Mouse (Mus musculus) midbrain, postnatal 0 days (tissue): ENCODE measurements around the gene Tex22. TPM values are rescaled to one million over a fixed set of nuclear protein-coding genes. Genes with fewer than 3 reads are reported as not detected.

Experiments used
- ATAC-seq: fragments of 200-750 bp; cut with Nextera tagmentation; 2 replicates; pipeline ENCODE4 v1.8.0; 2017; ENCODE audit warnings: moderate number of reproducible peaks, mild to moderate bottlenecking, moderate TSS enrichment, moderate library complexity; ENCODE audit not compliant: low FRiP score
- DNase-seq: peaks from one replicate; pipeline ENCODE4 v3.0.0-alpha.2; 2015; ENCODE audit warnings: low spot score
- H3K27ac ChIP-seq: fragments of 300-500 bp; sonication (generic); 2 replicates; pipeline ENCODE4 v1.5.1; 2014; ENCODE audit warnings: low read depth, mild to moderate bottlenecking, low read length, mixed read lengths
- H3K27me3 ChIP-seq: fragments of 300-500 bp; sonication (generic); 2 replicates; pipeline ENCODE4 v1.6.1; 2014; ENCODE audit warnings: low read length, control low read depth, mixed read lengths; ENCODE audit not compliant: insufficient read depth
- H3K36me3 ChIP-seq: fragments of 300-500 bp; sonication (generic); 2 replicates; pipeline ENCODE4 v1.6.1; 2014; ENCODE audit warnings: low read length, control low read depth, mixed read lengths; ENCODE audit not compliant: insufficient read depth
- H3K4me1 ChIP-seq: fragments of 300-500 bp; sonication (generic); 2 replicates; pipeline ENCODE4 v1.6.1; 2014; ENCODE audit warnings: mild to moderate bottlenecking, control low read depth, antibody characterized with exemption, low read length, mixed read lengths; ENCODE audit not compliant: insufficient read depth
- H3K4me2 ChIP-seq: fragments of 300-500 bp; sonication (generic); 2 replicates; pipeline ENCODE4 v1.6.1; 2014; ENCODE audit warnings: low read depth, mild to moderate bottlenecking, low read length, mixed read lengths; ENCODE audit not compliant: poor library complexity, severe bottlenecking
- H3K4me3 ChIP-seq: fragments of 300-500 bp; sonication (generic); 2 replicates; pipeline ENCODE4 v1.5.1; 2014; ENCODE audit warnings: low read depth, mild to moderate bottlenecking, low read length, moderate library complexity
- H3K9ac ChIP-seq: fragments of 300-500 bp; sonication (generic); replicated peaks from 2 replicates; pipeline ENCODE4 v1.6.1; 2014; ENCODE audit warnings: mild to moderate bottlenecking, low read length, moderate library complexity, mixed read lengths; ENCODE audit not compliant: poor library complexity, severe bottlenecking
- H3K9me3 ChIP-seq: fragments of 300-500 bp; sonication (generic); 2 replicates; pipeline ENCODE4 v1.6.1; 2016; ENCODE audit warnings: low read length, control low read depth
- CTCF ChIP-seq: IDR thresholded peaks from 2 replicates; pipeline ENCODE4 v1.5.1; 2016; ENCODE audit warnings: antibody characterized with exemption, mild to moderate bottlenecking
- WGBS: fragments of 180-500 bp; shearing (Covaris S2); extraction: QIAGEN DNeasy Blood & Tissue Kit; methylation state at CpG from one replicate; pipeline ENCODE4 v1.1.7; 2014; 5-methylcytosine and 5-hydroxymethylcytosine counted together
- polyA plus RNA-seq: library from polyadenylated mRNA; unstranded; fragments of >200 nt; fragmentation: Nextera tagmentation; extraction: Ambion mirVana; gene quantifications from 2 replicates; pipeline ENCODE4 v1.2.1, GENCODE M21; 2015
- total RNA-seq: library from RNA; depleted of rRNA; stranded (reverse); fragments of >200 nt; gene quantifications from 2 replicates; pipeline ENCODE4 v1.2.3, GENCODE M21; 2014

Tex22 gene
- total and polyA plus RNA-seq, 2 experiments from 2014 or later = 2.2 TPM; not detected in 1

DNA sequence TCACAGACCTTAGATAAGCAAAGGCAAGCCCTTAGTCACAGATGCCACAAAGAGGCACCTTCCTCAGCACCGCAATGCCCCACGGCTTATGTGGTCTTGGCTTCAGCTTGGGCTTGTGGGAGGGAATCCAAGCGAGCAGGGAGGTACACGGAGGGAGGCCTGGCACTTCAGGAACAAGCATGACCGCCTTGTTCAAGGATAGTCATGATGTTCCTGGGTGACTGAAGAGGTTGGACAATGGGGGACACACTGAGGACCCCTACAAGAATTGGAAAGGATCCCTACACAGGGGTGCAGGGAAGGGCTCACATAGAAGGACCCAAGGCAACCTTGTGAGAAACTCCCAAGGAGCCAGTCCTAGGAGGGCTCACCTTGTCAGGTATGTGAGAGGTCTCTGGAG is 22.7 kb downstream of the Tex22 start:
- no peaks in the 10 kb centered on the region for H3K9me3 ChIP-seq
- TF ChIP-seq CTCF = no peak
- peaks cover 4% of the 10 kb centered on the region; the same call in 1 of the 2 replicates for H3K36me3 ChIP-seq
- H3K9ac ChIP-seq = peak overlapping the region; percentile 92; the same call in 1 of the 2 replicates
- ATAC-seq (no peak), DNase-seq (no peak)
- WGBS = 87% methylated on average over 5 of the region's 5 CpGs
- peak overlapping the region; percentile 91; the same call in 1 of the 2 replicates for H3K4me3 ChIP-seq
- H3K4me1 ChIP-seq = peaks cover 22% of the 10 kb centered on the region; the same call in 1 of the 2 replicates
- H3K27me3 ChIP-seq = no peaks in the 10 kb centered on the region
- peak overlapping the region; percentile 98 for H3K4me2 ChIP-seq
- H3K27ac ChIP-seq = peak overlapping the region; percentile 91; the same call in 1 of the 2 replicates

DNA sequence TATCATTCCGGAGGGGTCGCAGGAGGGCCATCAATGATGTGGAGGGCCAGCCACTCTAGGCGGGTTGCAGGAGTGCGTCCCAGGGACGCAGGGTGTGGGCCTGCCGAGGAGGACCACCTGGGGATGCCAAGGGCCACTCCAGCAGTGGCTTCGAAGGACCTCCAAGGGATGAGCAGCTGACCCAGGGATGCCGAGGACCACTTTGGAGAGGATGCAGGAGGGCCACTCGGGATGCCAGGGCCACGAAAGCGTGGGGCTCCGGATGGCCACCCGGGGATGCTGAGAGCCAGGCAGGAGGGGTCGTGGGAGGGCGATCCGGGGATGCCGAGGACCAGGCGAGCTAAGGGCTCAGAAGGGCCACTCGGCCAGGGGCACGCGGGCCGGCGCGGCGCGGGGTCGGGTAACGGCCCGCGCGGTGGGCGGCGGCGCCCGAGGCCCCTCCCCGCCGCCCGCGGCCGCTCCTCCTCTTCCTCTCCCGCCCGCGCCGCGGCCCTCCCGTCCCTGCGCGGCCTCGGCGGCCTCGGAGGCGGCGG is 23.5 kb downstream of the Tex22 start, which contains the start of gene Mta1:
Mta1 (plus strand) TSS at position 530 of the 533 bp plus-strand sequence.
- ATAC-seq = peak; percentile 60
- H3K27ac ChIP-seq = peak within 1 kb of the TSS; percentile 91
- TF ChIP-seq CTCF = no peak
- H3K4me1 ChIP-seq = peaks cover 22% of the 10 kb centered on the region; the same call in 1 of the 2 replicates
- DNase-seq = peak; percentile 64
- peak within 1 kb of the TSS; percentile 92 for H3K9ac ChIP-seq
- 3% methylated on average over 18 of the region's 53 CpGs for WGBS
- peaks cover 4% of the 10 kb centered on the region; the same call in 1 of the 2 replicates for H3K36me3 ChIP-seq
- no peaks in the 10 kb centered on the region for H3K27me3 ChIP-seq
- peak within 1 kb of the TSS; percentile 98 for H3K4me2 ChIP-seq
- peak within 1 kb of the TSS; percentile 91 for H3K4me3 ChIP-seq
- no peaks in the 10 kb centered on the region for H3K9me3 ChIP-seq

DNA sequence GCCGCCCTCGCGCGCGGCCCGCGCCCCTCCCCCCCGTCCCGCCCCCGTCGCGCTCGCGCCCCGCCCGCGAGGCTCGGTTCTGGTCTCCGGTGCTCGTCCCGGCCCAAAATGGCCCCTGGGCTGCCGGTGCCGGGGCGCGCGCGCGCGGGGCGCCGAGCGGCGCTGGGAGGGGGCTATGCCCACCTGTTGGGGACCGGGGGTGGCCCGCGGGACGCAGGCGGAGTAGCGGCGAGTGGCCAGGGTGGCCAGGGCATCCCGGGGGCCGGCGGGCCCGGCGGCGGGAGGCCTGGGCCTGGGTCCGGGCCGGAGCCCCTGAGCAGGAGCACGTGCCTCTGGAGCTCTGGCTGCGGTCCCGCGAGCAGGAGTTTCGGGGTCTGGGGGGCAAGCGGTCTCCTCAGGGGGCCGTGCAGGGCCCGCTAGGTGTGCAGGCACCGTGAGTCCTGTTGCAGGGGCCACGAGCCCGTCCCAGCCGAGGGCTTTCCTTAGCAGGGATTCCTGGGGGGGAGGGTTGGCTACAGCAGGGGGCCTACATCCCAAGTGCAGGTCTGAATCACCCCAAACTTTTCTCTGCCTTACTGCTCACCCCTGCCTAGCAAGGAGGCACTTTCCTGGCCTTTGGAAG is 24.3 kb downstream of the Tex22 start:
- Histone ChIP-seq H3K36me3 (peaks cover 4% of the 10 kb centered on the region; the same call in 1 of the 2 replicates), H3K4me2 (peak overlapping the region; percentile 98), H3K9me3 (no peaks in the 10 kb centered on the region), H3K27me3 (no peaks in the 10 kb centered on the region), H3K4me1 (peaks cover 22% of the 10 kb centered on the region; the same call in 1 of the 2 replicates), H3K27ac (peak overlapping the region; percentile 91), H3K4me3 (peak overlapping the region; percentile 91), H3K9ac (peak overlapping the region; percentile 92)
- DNase-seq (no peak), ATAC-seq (peak; percentile 8; the same call in 1 of the 2 replicates)
- TF ChIP-seq CTCF = no peak
- 1% methylated on average over 43 of the region's 60 CpGs for WGBS

DNA sequence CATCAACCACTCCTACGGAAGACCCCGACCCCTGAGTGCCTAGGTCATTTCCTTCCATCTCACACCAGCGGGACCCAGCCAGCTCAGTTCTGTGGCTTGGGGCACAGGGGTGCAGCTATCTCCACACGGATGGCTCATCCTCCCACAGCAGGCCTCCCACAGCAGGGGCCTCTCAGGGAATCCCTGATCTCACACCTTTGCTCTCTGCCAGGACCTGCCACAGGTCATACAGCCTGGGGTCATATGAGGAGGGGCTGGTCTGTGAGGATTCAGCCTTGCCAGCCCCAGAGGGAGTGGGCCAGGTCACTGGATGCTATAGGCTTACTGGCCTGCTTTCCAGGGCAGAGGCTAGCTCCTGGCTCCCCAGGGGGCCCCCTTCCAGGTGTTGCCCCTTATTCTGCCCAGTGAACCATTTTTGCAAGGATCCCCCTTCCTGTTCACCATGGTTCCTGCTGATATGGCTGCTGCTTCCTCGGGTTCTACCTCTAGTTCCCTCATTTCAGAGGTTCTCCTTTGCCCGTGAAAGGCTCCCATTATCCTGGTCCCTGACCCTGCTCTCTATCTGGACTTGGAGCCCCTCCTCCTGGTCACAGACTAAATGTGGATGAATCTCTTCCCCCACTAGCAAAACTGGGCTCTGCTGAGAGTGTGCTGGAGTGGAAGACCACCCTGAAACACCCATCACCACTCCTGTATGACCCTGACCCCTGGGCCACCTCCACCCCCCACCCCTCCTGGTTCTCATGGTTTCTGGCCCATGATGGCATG is 25.4 kb downstream of the Tex22 start:
- peak overlapping the region; percentile 98 for H3K4me2 ChIP-seq
- H3K9ac ChIP-seq = peak overlapping the region; percentile 92
- H3K4me3 ChIP-seq = peak overlapping the region; percentile 91
- no peaks in the 10 kb centered on the region for H3K9me3 ChIP-seq
- H3K27ac ChIP-seq = no peak overlapping the region
- no peaks in the 10 kb centered on the region for H3K27me3 ChIP-seq
- WGBS = 38% methylated on average over 6 of the region's 6 CpGs
- no peak for TF ChIP-seq CTCF
- DNase-seq (no peak), ATAC-seq (peak; percentile 6; the same call in 1 of the 2 replicates)
- peaks cover 4% of the 10 kb centered on the region; the same call in 1 of the 2 replicates for H3K36me3 ChIP-seq
- H3K4me1 ChIP-seq = peaks cover 22% of the 10 kb centered on the region; the same call in 1 of the 2 replicates

DNA sequence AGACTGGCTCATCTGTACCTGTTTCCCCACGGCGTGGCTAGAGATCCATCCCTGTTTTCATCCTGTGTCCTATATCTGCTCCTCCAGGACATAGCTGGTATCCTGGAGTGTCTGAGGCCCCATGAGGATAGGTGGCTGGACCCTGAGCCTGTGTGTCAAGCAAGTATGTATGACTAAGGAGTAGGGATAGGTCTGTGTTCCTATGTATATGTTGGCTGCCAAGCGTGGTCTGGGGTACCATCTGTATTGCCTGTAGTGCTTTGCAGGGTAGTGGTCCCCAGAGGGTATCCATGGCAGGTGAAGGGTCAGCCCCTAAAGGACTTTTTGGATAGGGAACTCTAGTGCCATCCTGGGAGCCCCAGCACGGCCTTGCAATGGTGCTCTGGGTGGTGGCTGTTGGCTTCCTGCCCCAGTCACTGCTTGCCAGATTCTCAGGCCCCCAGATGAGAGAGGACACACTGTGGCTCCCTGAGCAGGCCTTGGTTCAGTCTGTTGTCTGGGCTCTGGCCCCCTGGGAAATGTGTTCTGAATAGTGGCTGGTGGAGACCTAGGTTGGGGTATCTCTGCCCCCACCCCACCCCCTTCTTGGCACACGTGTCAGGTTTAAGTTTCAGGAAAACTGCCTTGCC is 26.3 kb downstream of the Tex22 start:
- Histone ChIP-seq H3K27me3 (no peaks in the 10 kb centered on the region), H3K9ac (no peak overlapping the region), H3K4me3 (no peak overlapping the region), H3K27ac (no peak overlapping the region; the same call in 1 of the 2 replicates), H3K4me2 (no peak overlapping the region), H3K4me1 (peaks cover 22% of the 10 kb centered on the region; the same call in 1 of the 2 replicates), H3K36me3 (peaks cover 4% of the 10 kb centered on the region; the same call in 1 of the 2 replicates), H3K9me3 (no peaks in the 10 kb centered on the region)
- DNase-seq (peak; percentile 41), ATAC-seq (no peak)
- 75% methylated on average over 5 of the region's 5 CpGs for WGBS
- TF ChIP-seq CTCF = no peak
